Mouse (Mus musculus) spleen, embryonic (tissue): ENCODE data around the gene Olfr1163.
"Not testable (repeated sequence)": the region's sequence is repeated elsewhere in the genome, so short reads cannot be mapped to it uniquely, and the experiment has no call there.

Source experiments
- CTCF ChIA-PET: fragments of 350-600 bp; sonication (Branson Sonifier 250); formaldehyde crosslinking; loops from one replicate; lab custom pipeline; 2022; lab: Charles Lee

The Olfr1163 gene

DNA sequence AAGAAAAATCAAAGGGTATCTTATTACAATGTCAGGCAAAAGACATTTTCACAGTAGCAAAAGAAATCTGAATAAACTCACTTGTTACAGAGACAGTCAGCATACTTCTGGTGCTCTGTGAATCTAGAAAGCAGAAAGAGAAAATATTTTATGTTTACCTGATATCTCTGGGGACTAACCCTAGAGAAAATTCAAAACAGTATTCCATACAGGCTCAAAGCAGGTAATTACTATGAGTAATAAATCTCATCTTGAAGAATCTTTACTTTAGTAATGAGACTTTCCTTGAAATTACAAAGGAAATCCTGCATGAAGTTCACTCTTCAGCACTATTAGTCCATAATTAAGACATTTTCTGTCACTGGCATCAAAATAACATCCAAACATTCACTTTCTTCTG lies at the start of gene Olfr1163:
Olfr1163 (minus strand) TSS at position 101 of the 400 bp plus-strand sequence.
- CTCF ChIA-PET = no interaction called here

DNA sequence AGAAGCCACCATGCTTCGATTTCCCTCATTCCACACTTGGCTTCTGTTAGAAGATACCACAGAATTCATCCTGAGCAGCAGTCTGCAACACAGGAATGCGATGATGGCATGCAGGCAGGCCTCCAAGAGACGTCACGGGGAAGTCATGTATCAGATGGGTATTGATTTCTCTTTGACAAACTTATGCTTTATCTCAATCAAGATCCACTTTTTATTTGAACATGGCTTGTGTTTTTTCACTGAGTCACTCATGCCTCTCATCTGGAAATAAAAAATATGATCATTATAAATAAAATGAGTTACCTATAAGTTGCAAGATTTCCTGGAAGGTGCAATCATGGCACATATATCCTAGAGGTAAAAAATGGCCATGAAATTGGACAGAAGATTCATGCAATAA lies 22.2 kb upstream of the Olfr1163 start, which contains the start of gene Olfr1164:
Olfr1164 (minus strand) TSS at position 101 of the 400 bp plus-strand sequence.
- CTCF ChIA-PET = no interaction called here

DNA sequence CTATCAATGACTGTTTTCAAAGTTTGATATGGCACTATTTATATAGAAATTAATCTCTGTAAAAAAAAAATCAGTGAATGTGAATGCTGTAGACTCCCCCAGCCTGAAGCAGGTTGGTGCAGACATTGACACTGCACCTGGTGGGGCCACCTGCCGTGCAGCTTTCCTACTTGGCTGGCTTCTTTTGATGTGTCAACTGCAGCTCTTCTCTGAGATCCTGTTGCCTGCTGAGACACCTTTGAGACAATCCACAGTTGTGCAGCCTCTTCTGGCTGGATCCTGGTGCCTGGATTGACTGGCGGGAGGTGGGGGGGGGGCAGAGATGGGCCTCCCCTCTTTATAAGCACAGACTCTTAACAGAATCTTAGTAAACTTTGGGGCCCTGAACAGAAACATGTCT lies 8.0 kb downstream of the Olfr1163 start:
- CTCF ChIA-PET = interaction anchor here (0.7 kb wide), 1 partner anchor 38 kb away, joined by 10 read pairs; no protein-coding TSS in a partner anchor

DNA sequence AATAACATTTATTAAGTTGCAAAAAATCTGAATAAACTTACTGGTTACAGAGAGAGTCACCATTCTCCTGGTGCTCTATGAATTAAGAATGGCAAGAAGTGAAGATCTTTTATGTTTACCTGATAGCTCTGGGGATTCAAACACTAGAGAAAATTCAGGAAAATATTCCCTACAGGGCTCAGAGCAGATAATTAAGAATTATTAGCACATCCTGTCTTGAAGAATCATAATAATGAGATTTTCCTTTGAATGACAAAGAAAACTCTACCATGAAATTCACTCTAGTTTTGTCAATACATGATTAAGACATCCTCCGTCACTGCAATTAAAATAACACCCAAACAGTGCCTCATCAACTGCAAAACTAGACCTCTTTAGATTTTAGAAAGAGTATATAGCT lies 20.6 kb downstream of the Olfr1163 start, which contains the start of gene Olfr1162:
Olfr1162 (minus strand) TSS at position 101 of the 400 bp plus-strand sequence.
- CTCF ChIA-PET = no interaction called here

DNA sequence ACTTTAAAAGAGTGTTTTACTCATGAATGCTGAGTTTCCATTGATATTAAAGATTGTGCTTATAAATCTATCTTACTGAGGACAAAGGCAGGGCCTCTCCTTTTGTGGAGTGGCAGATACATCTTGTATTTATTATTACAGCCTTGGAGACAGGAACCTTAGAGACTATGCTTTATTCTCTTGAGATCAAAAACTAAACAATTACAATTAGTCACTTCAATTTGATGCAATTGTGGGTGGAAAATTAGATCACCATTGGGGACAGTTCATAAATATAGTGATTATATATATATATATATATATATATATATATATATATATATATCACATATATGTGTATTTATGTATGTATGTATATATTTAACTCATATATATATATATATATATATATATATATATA lies 34.0 kb downstream of the Olfr1163 start, which contains the start of gene Olfr73:
Olfr73 (minus strand) TSS at position 101 of the 400 bp plus-strand sequence.
- CTCF ChIA-PET = no interaction called here

DNA sequence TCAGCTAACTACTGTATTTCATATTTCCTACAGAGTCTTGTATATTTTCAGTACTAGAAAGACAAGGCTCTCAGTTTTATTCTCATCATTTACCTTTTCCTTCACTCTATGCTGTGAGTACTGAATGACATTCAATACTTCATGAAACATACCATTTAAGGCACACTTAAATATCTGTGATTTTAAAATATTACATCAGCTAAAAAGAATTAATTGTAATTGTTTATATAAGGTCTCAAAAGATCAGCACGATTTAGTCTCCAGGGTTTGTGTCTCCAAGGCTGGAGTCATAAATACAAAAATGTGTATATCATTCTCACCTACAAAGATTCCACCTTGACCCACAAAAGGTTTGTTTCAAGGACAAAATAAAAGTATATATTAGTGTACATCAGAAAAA lies 49.2 kb downstream of the Olfr1163 start, which contains the start of gene Olfr1161:
Olfr1161 (plus strand) TSS at position 301 of the 400 bp plus-strand sequence.
- CTCF ChIA-PET = not testable (repeated sequence)
